Mouse (Mus musculus): ENCODE measurements around the gene Cd52.

Cd52 gene

DNA sequence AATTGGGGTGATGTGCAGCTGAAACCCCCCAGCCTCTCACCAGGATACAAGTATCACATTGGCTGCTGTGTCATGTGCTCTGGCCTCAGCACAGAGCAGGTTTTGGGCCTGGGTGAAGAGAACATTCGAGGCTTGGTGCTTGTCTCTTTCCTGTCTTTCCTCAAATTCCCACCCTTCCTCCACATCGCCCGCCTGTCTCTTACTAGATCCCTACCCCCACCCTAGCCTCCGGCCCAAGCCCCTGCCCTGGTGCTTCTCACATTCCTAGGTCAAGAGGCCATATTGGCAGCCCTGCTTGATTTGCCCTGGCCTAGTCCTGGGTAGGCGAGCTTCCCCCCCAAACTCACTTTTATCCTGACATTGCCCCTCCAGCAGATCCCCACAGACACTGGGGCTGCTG, 24.2 kb upstream of the Cd52 start:
- no peak for DNase-seq (ENCODE audit: low spot score in 2 of 2)

DNA sequence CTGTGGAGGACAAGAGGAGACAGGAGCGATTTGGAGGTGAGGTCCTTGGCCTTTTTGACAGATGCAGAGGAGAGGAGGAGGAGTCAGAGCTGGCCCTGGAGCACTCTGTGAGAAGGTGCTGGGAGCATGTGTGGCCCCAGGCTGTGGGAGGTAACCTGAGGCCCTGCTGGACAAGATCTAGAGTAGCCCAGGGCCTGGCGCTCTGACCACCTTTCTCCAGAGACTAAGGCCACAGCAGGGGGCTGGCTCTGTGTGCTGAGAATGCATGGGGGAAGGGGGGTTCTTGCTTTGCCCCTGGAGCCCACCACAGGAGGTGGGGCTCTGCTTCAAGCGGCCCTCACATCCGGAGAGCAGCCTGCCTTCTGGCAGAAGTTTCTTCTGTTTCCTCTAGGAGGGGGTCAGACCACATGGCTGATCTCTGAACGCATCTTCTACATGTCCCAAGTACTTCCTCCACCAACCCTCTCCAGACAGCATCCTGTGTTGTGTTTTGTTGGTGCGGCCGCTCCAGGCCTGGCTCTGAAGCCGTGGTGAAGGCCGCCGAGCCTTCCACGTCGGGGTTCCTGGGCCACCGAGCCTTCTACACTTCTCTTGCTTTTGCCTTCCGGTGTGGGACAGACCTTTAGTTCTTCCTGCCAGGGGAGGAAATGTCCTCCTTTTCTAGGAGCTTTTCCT, 23.4 kb upstream of the Cd52 start:
- no peak for DNase-seq (ENCODE audit: low spot score in 2 of 2)

DNA sequence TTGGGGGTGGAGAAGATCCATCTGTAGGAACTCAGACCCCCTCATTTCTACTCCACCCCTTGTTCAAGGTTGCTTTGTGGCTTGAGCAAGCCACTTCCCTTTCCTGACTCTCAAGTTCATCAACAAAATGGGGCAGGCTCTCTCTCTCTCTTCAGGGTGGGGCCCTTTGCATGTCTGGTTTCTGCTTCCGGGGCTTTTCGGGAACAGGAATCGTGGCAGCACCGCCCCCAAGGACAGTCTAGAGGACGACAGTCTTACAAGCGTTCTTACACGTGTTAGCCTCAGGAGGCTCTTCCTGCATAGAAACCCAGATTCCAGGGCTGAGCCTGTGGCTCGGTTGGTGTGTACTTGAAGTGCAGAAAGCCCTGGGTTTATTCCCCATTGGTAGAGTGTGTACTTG, 22.1 kb upstream of the Cd52 start:
- no peak for DNase-seq (ENCODE audit: low spot score in 2 of 2)

DNA sequence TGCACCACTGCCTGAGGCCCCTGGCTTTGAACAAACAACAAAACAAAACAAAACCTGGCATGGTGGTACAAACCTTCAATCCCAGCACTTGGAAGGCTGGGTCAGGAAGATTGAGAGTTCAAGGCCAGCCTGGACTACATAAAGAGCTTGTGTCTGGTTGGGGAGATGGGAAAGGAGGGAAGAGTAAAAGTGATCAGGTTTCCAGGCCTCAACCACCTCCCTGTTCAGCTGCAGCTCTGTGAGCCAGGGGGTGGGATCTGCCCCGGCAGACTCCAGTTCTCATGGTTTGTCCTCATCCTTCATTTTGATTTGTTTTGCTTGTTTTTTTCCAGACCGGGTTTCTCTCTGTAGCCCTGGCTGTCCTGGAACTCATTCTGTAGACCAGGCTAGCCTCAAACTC, 21.6 kb upstream of the Cd52 start:
- no peak for DNase-seq (ENCODE audit: low spot score in 2 of 2)

DNA sequence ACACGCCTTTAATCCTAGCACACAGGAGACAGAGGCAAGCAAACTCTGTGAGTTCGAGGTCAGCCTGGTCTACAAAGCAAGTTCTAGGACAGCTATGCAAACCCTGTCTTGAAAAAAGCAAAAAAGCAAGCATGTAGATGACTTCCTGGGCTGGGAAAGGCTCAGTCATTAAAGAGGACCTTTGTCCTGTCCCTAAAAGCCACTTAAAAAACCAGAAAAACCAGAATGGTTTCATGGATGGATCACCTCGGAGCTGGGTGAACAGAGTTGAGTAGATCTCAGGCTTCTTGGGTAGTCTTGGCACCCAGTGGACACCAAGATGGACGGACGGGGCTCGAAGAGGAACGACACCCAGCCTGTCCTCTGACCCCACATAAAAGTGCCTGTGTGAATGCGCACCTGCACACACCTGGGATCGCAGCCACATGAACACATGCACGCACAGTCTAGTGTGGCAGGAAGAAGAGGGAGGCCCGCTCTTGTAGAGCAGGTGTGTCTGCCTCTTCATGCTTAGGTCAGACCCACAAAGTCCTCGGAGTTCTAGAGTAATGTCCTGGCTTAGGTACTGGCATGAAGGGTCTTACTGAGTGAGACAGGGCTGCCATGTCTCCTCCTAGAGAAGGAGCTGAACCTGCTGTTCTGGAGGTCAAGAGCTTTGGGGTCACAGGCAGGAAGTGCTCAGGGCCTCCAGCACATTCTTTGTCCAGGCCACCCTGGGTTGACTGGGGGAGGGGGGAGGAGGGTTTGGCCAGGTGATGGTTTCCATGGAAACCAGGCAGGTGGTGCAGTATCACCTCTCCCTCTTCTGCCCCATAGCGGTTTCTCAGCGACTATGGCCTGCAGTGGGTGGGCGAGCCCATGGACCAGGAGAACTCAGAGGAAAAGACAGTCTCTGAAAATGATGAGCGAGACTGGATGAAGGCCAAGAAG, 20.6 kb upstream of the Cd52 start:
- DNase-seq (ENCODE audit: low spot score in 2 of 2) = no peak

DNA sequence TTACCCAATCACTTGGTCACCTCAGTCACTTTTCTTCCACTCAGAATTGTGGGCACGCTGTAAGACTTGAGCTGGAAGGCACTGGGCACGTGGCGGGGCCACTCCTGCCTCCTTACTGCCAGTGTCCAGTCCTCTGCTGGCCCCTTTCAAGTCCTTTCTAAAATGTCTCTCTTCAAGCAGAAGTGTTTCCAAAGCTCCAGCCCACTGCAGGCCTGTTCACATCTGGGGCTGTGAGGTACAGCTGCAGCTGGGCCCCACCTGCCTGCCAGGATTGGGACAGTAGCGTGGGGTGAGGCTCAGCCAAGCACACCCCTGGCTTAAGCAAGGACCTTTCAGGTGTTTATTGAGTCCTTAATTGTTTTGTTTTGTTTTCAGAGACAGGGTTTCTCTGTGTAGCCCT, 19.2 kb upstream of the Cd52 start:
- DNase-seq (ENCODE audit: low spot score in 2 of 2) = no peak

DNA sequence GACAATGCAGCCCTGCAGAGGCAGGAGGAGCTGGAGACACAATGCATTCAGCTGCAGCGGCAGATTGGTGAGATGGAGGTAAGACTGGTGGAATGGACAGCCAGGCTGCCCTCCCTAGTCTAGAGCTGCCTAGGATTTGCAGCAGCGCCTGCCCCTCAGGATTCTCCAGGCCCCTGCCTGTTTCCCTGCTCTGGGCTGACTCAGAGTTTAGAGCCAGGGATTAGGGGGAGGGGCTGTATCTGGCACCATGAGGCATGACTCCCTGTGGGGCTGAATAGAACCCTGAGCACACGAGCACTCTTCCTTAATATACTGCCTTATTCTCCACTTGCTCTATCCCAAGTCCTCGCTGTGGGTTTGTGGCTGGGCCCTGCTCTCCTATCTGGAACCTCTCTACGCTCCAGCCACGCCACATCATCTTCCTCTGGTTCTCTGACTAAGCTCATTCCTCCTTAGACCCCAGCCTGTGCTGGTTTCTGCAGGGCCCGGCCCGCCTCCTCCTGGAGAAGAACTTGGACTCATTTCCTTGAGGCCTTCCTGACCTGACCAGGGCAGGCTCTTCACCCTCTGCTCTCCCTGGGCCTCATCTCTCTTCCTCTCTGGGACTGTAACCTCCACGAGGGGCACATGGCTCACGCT, 18.6 kb upstream of the Cd52 start:
- DNase-seq (ENCODE audit: low spot score in 2 of 2) = no peak

DNA sequence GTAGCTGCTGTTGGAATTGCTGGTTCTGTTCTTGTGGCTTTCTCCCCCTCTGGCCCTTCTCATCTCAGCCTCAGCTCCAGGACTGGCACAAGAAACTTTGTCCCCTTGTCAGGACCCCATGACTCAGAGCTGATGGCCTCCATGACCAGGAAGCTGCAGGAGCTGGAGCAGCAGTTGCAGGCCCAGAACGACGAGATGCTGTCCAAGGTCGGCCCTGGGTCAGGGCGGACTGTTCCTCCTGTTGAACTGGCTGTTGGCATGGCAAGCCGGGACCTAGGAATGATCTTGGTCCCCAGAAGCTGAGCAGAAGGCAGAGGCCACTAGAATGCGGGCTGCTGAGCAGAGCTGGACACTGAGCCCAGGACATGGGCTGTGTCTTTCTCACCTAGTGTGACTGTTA, 17.5 kb upstream of the Cd52 start:
- no peak for DNase-seq (ENCODE audit: low spot score in 2 of 2)

DNA sequence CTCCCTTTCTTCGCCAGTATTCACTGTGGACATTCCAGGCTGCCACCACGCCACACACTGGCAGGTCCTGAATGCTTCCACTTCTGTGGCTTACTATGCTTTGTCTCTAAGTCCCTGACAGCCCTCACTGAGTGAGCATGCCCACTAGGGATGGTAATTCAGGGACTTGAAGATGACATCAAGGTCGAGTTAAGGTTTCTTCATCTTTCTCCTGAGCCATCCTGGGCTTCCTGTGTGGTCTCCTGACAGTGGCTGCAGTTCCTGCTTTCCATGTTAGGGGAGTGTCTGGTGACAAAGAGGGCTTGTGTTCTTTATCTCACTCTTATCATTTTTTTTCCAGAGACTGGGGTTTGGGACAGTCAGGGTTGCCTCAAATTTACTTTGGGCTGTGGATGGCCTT, 15.8 kb upstream of the Cd52 start:
- no peak for DNase-seq (ENCODE audit: low spot score in 2 of 2)

DNA sequence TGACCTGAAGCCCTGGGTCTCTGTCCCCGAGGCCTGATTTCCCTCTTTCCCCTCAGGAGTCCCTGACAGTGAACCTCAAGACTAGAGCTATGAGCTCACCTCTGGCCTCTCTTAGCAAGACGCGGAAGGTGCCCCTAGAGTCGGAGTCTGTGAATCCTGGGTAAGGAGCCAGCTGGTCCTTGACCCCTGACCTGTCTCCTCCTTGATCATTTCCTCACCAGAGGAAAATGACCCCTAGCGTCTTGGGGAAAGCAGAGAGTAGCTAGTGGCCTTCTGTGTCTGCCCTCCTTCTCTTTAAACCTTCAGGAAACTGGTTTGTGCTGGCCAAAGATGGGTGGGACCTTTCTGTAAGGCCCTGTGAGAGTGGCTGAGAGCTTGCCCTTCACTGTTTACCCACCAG, 13.3 kb upstream of the Cd52 start:
- DNase-seq (ENCODE audit: low spot score in 2 of 2) = no peak

DNA sequence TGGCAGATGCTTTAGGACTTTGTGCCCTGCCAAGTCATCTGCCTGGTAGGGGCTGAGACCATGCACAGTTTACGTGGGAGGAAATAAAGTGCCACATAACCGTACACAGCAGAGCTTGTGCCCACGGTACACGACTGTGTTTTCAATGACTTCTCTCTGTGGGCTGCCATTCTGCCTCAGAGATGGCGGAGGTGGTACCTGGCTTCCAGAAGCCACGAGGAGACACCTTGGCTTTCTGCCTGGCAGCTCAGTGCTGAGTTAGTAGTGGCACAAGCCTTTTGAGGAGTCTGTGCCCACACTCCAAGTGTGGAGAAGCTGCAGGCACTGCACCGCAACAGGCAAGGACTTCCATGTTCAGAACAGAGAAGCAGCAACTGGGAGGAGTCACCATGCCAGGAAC, 12.8 kb upstream of the Cd52 start:
- peak; percentile 70 to 79 for DNase-seq (ENCODE audit: low spot score in 2 of 2)

DNA sequence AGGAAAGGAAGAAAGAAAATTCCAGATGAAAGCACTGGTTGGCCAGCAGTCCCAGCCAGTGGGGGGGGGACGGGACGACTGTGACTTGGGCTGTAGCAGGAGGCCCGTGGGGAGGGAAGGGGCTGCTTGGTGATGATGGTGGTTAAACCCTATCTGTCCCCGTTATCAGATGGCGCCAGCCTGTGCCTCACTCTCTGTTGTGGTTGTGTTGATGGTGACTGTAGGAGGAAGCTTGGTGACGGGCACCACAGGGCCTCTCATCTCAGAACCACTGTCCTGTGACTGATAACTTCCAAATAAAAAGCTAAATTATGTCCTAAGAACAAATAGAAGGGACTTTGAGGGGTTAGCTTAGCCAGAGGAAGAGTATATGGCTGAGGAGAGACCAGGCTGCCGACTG, 11.2 kb upstream of the Cd52 start:
- no peak for DNase-seq (ENCODE audit: low spot score in 2 of 2)

DNA sequence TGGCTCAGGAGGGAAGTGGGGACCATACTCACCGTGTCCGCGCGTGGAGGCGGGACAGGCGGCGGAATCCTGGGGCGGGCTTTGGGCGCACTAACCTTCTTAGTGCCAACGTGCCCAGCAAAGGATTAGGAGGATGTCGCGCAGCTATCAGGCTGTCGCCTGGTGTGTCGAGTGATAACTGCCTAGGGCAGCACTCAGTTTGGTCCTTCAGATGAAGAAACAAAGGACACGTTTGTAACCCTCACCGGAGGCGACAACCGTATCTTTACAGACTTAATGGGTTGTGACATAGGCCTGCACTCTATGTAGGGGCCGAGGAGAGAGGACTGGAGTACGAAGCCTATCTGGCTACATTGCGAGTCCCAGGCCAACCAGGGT, 7.8 kb upstream of the Cd52 start:
- no peak for DNase-seq (ENCODE audit: low spot score in 2 of 2)

DNA sequence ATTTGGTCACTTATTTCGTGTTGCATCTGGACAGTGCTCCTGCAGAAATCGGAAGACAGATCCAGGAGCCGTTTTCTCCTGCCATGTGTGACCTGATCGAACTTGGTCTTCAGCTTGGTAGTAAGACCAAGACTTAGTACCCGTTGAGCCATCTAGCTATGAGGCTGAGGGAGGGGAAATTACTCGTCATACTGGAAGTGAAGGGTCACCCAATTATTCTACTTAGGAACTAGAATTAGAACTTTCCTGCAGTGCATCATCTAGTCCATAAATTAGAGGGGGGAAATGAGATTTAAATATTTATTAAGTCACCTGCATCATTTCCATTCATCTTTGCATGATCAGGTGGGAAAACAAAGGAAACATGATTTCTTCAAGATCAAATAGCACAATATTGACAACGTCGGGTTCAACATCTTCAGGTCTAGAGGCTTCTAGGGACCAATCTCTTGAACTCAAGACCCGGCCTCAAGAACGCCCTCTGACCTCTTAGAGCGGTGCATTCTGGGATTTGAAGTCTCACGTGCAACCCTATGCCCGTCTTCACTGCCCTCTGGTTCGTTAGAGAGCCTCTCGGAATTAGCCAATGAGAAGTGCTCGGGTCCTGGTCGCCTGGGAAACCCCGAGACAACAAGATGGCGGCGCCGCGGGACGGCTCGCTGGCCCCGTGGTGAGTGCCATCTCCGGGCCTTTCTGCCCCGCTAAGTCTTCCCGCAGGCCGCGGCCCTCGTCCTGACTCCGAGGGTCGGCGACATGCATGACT, 7.3 kb upstream of the Cd52 start, which contains the start of gene Ubxn11:
TSS of gene Ubxn11 (plus strand) at position 592 of the 763 bp plus-strand sequence.
- peak; percentile 88 to 93 for DNase-seq (ENCODE audit: low spot score in 2 of 2)

DNA sequence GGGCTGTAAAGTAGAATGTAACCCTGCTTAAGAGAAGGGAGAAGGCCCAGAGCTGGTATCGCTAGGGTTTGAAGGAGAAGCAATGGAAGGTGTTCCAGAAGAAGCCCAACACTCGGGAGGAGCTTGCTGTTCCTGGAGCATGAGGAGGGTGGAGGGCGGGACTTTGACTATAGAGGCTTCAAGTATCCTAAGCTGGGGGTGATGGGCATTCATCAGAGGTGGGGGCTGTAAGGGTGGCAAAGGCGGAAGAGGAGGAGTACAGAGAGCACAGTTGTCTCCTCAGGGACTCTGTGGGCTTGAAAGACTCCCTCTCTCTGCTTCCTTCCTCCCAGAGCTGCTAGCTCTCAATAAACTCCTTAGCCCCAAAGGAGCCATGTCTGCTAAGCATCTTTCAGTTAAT, 5.4 kb upstream of the Cd52 start:
- DNase-seq (ENCODE audit: low spot score in 2 of 2) = no peak

DNA sequence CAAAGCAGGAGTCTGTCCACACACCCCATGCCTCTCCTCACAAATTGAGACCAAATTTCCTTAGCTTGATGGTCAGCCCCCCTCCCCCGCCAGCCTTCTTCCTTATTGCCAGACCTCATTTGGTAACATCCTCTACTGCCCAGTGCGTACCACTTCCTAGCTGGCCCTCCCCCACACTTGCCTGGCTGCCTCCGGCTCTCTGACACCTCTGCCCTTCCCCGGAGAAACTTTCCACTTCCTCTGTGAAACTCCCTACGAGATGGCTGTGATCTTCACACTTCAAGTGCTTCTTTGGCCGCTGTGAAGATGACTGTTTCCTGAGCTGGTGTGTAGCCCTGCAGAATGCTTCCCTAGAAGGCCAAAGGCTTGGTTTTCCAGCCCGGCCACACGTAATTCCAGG, 3.7 kb upstream of the Cd52 start:
- DNase-seq (ENCODE audit: low spot score in 2 of 2) = no peak

DNA sequence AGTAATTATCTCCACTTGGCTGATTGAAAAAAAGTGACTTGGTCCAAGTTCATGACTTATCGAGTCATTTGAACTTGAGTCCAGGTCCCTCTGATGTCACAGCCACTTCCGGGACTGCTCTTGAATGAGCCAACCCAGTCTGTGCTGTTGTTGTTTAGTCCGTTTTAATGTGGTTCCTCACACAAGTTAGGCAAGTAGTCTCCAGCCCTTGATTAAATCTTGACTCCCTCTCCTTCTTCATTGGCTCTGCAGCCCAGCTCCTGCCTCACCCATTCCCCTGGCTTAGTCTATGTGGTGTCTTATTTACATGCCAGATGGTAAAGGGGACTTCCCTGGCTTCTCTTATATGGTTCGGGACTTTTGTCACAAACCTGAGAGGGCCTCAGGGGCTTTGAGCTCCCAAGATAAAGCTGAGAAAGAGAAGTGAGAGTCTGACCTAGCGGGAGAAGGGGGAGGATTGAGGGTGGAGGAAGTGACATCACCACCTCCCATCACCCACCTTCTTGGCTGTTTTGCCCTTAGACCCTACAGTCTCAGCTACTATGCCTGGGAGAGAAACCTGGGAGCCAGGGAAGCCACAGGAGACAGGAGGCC, 2.2 kb upstream of the Cd52 start:
- no peak for DNase-seq (ENCODE audit: low spot score in 2 of 2)

DNA sequence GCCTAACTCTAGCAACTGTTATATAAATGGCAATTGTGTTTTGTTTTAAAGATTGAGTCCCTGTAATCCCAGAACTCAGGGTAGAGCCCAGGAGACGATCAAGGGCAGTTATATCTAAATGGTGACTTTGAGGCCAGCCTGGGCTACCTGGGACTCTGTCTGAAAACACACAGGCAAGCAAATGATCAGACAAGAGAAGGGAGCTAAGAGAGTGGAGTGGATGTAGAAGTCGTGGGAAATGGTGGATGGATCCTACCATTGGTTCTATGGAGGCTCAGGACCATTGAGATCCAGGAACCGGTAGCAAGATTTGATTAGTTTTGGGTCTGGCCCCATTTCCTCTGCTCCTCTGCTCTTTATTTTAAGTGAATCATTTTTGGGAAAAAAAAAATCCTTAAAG, 1.2 kb upstream of the Cd52 start:
- no peak for DNase-seq (ENCODE audit: low spot score in 2 of 2)

DNA sequence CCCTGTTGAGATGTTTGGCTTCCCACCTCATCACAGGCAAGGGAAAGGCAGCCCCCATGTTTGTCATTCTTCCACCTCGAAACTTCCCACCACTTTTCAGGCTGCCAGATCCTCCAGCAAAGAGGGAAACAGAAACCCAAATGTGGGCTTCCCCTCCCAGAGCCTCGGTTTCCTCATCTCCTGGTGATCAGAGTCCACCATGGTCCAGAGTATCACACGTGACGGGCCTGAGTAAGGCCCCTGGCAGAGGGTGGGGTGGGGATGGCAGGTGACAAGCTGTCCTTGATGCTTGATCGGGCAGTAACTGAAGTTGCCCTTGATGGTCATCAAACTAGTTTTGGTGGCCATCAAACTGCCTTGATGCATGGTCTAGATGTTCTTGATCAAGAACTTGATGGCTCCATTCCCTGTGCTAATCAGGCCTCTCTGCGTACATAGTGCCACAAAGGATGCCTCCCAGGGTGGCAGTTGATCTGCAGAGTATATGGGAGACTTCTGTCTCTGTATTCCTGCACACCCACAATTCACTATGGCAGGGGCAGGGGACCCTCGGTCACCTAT, 798 bp downstream of the Cd52 start:
- DNase-seq (ENCODE audit: low spot score in 2 of 2) = no peak

DNA sequence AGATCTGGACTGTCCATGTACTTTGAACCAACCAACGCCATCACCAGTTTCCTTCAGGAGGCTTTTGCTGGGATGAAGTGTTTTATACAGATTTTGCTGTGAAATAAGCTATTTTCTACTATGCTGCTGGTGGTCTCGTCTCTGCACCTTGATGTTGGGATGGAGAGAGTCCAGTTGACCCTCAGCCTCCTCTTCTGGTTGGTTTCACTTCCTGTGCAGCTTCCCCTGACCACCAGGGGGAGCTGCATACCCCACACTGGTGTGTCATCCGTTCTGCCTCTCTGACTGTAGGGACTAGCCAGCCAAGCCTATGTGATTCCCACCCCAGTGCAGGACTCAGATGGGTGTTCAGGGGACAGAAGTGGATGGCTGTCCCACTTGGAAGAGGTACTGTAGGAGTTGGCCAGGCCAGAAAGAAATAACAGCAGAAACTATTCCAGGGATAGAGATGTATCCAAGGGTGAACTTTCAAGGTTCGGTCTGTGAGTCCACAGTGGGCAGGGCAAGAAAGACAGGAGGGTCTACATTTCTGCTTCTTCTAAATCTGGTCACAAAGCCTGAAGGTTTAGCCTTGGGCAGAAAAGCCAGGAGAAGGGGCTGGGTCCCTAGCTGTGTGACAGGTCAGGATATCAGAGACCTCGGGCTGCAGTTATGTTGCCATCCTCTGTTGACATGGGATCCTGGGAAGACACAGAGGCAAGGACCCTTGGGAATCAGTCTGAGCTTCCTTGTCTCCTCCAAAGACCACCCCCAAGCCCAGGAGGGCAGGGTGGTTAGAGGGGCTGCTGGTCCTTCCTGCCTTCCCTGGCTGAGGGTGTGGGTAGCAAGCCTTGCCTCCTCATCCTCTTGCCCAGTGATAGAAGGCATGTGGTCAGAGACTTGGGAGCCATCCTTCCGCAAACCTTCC, 2.2 kb downstream of the Cd52 start:
- DNase-seq (ENCODE audit: low spot score in 2 of 2) = peak in 1 of 2 experiments; percentile 40

Data from frontal cortex, postnatal 36 days (tissue).